Mouse (Mus musculus) lung, embryonic 15.5 days (tissue): ENCODE measurements around the gene Olfr920. TPM values are rescaled to one million over a fixed set of nuclear protein-coding genes. Genes with fewer than 3 reads are reported as not detected.

Source experiments
- ATAC-seq: fragments of 200-750 bp; cut with Nextera tagmentation; 2 replicates; pipeline ENCODE4 v1.8.0; 2017; ENCODE audit warnings: moderate number of reproducible peaks, borderline replicate concordance; ENCODE audit not compliant: low FRiP score, low TSS enrichment; ENCODE audit errors: extremely low read depth
- H3K27ac ChIP-seq: fragments of 300-500 bp; sonication (generic); 2 replicates; pipeline ENCODE4 v1.5.1; 2015; ENCODE audit warnings: moderate library complexity, mild to moderate bottlenecking, inconsistent platforms
- H3K27me3 ChIP-seq: fragments of 300-500 bp; sonication (generic); 2 replicates; pipeline ENCODE4 v1.6.1; 2015; ENCODE audit warnings: inconsistent platforms
- H3K36me3 ChIP-seq: fragments of 300-500 bp; sonication (generic); 2 replicates; pipeline ENCODE4 v1.6.1; 2015; ENCODE audit warnings: inconsistent platforms
- H3K4me1 ChIP-seq: fragments of 300-500 bp; sonication (generic); 2 replicates; pipeline ENCODE4 v1.6.1; 2015; ENCODE audit warnings: inconsistent platforms
- H3K4me2 ChIP-seq: fragments of 300-500 bp; sonication (generic); 2 replicates; pipeline ENCODE4 v1.6.1; 2015; ENCODE audit warnings: inconsistent platforms, mild to moderate bottlenecking, moderate library complexity
- H3K4me3 ChIP-seq: fragments of 300-500 bp; sonication (generic); 2 replicates; pipeline ENCODE4 v1.5.1; 2015; ENCODE audit warnings: mild to moderate bottlenecking, inconsistent platforms
- H3K9ac ChIP-seq: fragments of 300-500 bp; sonication (generic); 2 replicates; pipeline ENCODE4 v1.6.1; 2015; ENCODE audit warnings: inconsistent platforms
- H3K9me3 ChIP-seq: fragments of 300-500 bp; sonication (generic); 2 replicates; pipeline ENCODE4 v1.6.1; 2016; ENCODE audit warnings: inconsistent platforms
- WGBS: fragments of 180-500 bp; shearing (Covaris S2); methylation state at CpG from one replicate; pipeline ENCODE4 v1.1.7; 2015; 5-methylcytosine and 5-hydroxymethylcytosine counted together
- polyA plus RNA-seq: library from polyadenylated mRNA; unstranded; fragments of >200 nt; fragmentation: Nextera tagmentation; extraction: Ambion mirVana; gene quantifications from 2 replicates; pipeline ENCODE4 v1.2.1, GENCODE M21; 2015

Olfr920 gene
- 0.02 and 0.03 TPM in 2 replicates for polyA plus RNA-seq

DNA sequence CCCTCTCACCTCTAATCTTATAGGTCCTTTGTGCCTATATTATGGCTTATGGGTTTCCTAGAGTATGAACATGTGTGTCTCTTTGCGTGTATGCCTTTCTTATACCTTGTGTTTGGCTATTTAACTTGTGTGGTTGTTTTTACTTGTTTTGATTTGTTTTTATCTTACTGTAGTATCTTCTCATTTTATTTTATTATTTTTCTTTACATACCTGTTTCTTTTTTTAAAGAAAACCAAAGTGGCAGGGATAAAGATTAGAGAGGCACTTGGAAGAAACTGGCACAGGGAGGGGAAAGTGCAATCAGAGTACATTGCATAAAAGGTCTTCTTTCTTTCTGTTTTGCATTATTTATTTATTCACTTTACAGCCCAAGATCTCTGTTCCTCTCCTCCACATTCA, at the start of gene Olfr920:
Gene Olfr920, plus strand, starts transcription at position 301 of the 400 bp plus-strand sequence.
- Histone ChIP-seq H3K36me3 (no peaks in the 10 kb centered on the region), H3K9ac (no peak within 1 kb of the TSS), H3K4me1 (no peaks in the 10 kb centered on the region), H3K4me2 (no peak within 1 kb of the TSS), H3K9me3 (no peaks in the 10 kb centered on the region), H3K27me3 (no peaks in the 10 kb centered on the region), H3K27ac (no peak within 1 kb of the TSS), H3K4me3 (no peak within 1 kb of the TSS)
- 84% methylated on average over 1 of the region's 1 CpGs for WGBS
- no peak for ATAC-seq

DNA sequence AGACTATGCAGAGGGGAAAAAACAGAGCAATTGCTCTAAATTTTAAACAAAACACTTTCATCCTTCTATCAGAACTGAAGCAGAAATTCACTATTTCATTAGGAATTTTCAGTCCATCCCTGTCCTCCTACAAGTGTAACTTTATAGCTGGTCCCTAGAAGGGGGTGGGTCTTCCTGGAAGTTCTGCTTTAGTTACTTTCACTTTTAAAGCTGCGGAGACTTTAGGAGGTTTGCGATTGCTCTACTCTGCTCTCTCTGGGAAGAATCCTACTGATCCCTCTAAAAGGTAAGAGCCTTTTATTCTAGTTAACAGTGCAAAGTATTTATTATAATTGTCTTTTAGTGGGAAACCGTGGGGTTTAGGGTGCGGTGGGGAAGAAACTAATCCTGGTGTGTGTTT, 34.0 kb upstream of the Olfr920 start, which contains the start of gene Vwa5a:
Gene Vwa5a, plus strand, starts transcription at position 167 of the 400 bp plus-strand sequence.
- under 1% methylated on average over 4 of the region's 4 CpGs for WGBS
- Histone ChIP-seq H3K27me3 (no peaks in the 10 kb centered on the region), H3K4me3 (peak within 1 kb of the TSS; percentile 60), H3K4me1 (peaks cover 7% of the 10 kb centered on the region), H3K9me3 (no peaks in the 10 kb centered on the region), H3K9ac (peak within 1 kb of the TSS; percentile 52), H3K4me2 (peak within 1 kb of the TSS; percentile 75), H3K27ac (peak within 1 kb of the TSS; percentile 57), H3K36me3 (no peaks in the 10 kb centered on the region)
- ATAC-seq, result peak; percentile 86; the same call in 1 of the 2 replicates

DNA sequence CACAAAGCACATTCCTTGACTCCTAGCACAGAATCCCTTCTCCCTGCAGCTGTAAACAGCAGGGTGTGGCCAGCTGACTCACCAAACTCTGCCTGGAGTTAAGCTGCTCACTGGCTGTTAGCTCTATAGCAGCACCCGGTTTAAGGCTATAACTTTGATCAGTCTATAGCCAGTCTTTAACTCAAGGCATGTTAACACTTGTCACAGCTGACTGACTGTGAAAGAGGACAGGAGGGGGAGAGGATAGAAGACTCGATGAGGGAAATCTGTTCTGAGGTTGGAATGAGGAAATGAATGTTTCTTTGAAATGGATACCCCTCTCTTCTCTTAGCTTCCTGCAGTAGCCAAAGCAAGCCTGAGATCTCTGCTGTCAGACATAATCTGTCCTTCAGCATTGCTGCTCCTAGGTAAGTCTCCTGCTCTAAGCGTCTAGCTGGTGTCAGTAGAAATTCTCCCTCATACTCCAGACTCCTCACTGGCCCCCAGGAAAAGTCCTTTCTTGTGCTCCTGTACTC, 33.1 kb upstream of the Olfr920 start:
- ATAC-seq, result peak; percentile 69; the same call in 1 of the 2 replicates
- H3K27ac ChIP-seq, result peak overlapping the region; percentile 57; the same call in 1 of the 2 replicates
- 6% methylated on average over 3 of the region's 3 CpGs for WGBS

DNA sequence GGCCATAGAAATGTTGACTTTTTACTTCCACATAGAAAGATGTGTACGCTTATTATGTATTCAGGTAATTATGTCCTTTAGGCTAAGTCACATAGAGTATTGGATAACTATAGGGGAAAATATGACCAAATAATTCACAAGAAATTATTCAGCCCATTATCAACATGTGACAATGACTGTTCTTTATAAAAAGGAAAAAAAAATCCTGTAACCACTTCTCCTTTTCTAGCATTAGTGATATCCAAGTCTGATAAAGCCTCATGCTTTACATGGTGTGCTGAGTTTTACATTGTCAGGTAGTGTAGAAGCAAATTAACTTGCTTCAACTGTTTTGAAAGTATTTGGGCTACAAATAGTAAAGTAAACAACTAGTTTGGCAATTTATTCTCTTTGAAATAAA, 28.1 kb upstream of the Olfr920 start:
- H3K9me3 ChIP-seq, result no peaks in the 10 kb centered on the region
- no peak overlapping the region for H3K4me2 ChIP-seq
- WGBS, result 88% methylated on average over 1 of the region's 1 CpGs
- peaks cover 6% of the 10 kb centered on the region for H3K4me1 ChIP-seq
- no peaks in the 10 kb centered on the region for H3K27me3 ChIP-seq
- H3K36me3 ChIP-seq, result peaks cover 4% of the 10 kb centered on the region; the same call in 1 of the 2 replicates
- no peak overlapping the region for H3K4me3 ChIP-seq
- no peak overlapping the region for H3K9ac ChIP-seq
- no peak for ATAC-seq
- H3K27ac ChIP-seq, result no peak overlapping the region

More for the DNA sequence above, 33.1 kb upstream of the Olfr920 start:
- Histone ChIP-seq H3K9me3 (no peaks in the 10 kb centered on the region), H3K4me3 (peak overlapping the region; percentile 60), H3K27me3 (no peaks in the 10 kb centered on the region), H3K4me1 (peaks cover 7% of the 10 kb centered on the region), H3K9ac (peak overlapping the region; percentile 52), H3K4me2 (peak overlapping the region; percentile 75), H3K36me3 (no peaks in the 10 kb centered on the region)

DNA sequence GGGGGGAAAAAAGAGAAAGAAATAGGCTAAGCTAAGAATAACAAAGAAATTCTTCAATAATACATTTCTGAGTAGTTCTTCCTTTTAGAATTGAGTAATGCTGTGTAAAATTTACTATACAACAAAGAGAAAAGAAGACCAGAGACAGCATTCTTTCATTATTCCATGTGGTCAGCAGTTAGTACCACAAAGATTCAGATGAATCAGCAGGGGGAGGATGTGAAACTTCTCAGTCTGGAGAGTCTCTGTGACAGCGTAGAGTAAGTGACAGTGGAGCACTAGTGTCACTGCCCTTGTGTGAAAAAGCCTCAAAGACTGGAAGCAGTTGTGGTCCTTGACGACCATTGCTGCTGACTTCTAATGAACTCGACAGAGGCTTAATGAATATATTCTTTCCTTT, 23.9 kb upstream of the Olfr920 start:
- H3K4me1 ChIP-seq, result no peaks in the 10 kb centered on the region
- no peak overlapping the region for H3K4me3 ChIP-seq
- WGBS, result 71% methylated on average over 3 of the region's 3 CpGs
- no peak overlapping the region for H3K27ac ChIP-seq
- no peaks in the 10 kb centered on the region for H3K27me3 ChIP-seq
- no peak overlapping the region for H3K9ac ChIP-seq
- H3K4me2 ChIP-seq, result no peak overlapping the region
- peaks cover 7% of the 10 kb centered on the region; the same call in 1 of the 2 replicates for H3K36me3 ChIP-seq
- H3K9me3 ChIP-seq, result no peaks in the 10 kb centered on the region
- no peak for ATAC-seq

DNA sequence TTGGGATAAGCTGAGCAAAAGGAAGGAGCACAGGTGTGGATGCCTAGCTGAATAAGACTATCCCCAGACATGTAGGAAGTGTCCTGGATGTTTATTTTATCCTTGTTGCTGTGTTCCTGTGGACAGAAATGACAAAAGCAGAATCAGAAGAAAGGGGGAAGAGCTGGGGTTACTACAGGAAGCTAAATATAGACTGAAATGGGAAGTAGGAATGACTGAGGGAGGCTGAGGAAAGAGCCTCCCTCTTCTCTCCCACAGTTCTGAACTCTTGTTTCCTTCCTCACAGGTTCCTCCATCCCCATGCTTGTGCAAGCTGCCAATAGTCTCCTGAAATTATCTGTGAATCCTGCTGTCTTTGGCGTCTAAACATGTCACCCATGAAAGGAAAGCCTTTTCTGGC, 10.7 kb upstream of the Olfr920 start:
- Histone ChIP-seq H3K9ac (no peak overlapping the region), H3K27me3 (no peaks in the 10 kb centered on the region), H3K36me3 (0 out of 2 replicates have a peak, but pooled peaks cover 6% of the 10 kb centered on the region), H3K9me3 (no peaks in the 10 kb centered on the region), H3K27ac (no peak overlapping the region), H3K4me1 (no peaks in the 10 kb centered on the region), H3K4me2 (no peak overlapping the region), H3K4me3 (no peak overlapping the region)
- no peak for ATAC-seq
- WGBS, result 84% methylated on average over 1 of the region's 1 CpGs

DNA sequence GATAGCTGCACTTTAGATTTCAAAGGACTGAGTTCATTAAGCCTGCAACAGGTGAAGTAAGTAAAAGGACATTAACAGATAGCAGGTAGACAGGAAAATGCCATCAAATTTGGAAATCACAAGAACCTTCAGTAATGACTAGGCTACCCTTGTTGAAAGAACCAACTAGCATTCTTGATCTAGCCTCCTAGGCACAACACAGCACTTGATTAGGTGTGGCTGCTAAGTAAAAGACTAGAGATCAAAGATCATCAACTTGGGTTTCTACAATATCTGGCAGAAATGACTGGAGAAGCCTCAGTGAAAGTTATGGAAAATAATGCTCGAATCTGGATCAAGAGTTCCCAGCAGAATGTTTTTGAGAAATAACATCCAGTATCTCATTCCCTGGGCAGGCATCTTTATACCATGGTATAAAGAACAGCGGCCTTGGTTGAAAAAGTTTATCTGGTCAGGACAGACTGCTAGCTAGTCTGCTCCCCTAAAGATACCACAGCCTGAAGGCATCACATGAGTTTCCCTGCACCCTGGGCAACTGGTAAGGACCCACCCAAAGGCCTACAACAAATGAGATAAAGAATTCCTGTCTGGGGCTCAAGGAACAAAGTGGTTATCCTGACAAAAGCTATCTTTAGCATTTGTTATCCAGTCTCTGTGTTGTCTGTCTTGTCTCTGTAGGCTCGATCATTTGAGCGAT, 7.3 kb upstream of the Olfr920 start:
- Histone ChIP-seq H3K36me3 (no peaks in the 10 kb centered on the region), H3K4me2 (no peak overlapping the region), H3K27ac (no peak overlapping the region), H3K4me3 (no peak overlapping the region), H3K9me3 (no peaks in the 10 kb centered on the region), H3K9ac (no peak overlapping the region), H3K4me1 (no peaks in the 10 kb centered on the region), H3K27me3 (no peaks in the 10 kb centered on the region)
- WGBS, result 86% methylated on average over 4 of the region's 4 CpGs
- ATAC-seq, result no peak

DNA sequence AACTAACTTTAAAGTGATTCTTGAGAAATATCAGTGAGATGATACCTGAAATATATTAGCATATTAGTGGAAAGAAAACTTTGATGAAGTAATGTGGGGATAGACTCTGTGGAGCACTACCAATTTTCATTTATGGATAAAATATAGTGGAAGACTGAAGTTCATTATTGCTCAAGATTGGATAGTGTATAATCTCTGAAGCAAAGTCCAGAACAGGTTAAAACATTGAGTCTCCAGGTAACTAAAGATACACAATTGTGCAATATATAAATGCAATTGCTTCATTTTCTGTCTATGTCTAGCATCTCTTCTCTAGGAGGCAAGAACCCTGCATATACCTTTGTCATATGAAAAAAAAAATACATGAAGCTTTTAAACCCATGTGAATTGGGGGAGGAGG, 20.7 kb downstream of the Olfr920 start, which contains the start of gene Olfr921:
Gene Olfr921, plus strand, starts transcription at position 301 of the 400 bp plus-strand sequence.
- Histone ChIP-seq H3K27ac (no peak within 1 kb of the TSS), H3K4me3 (no peak within 1 kb of the TSS), H3K27me3 (no peaks in the 10 kb centered on the region), H3K4me1 (no peaks in the 10 kb centered on the region), H3K36me3 (no peaks in the 10 kb centered on the region), H3K4me2 (no peak within 1 kb of the TSS), H3K9me3 (no peaks in the 10 kb centered on the region), H3K9ac (no peak within 1 kb of the TSS)
- ATAC-seq, result no peak

DNA sequence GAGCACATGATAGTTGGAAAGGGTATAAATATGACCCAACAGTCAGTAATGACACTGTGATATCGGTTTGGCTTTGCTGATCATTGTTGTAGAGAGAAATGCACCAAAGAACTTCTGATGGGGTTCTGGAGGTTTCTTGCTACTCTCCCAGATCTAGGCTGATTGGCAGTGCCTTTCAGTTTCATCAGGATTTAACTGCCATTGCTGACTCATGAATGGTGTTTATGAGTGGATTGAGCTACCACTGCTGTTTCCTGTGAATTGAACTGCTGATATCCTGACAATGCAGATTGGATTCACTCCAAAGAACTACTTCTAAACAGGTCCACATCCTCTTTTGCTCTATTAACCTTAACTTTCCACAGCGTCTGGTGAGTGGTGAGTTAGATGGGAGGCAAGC, 40.6 kb downstream of the Olfr920 start:
- no peak overlapping the region for H3K4me2 ChIP-seq
- H3K4me1 ChIP-seq, result no peaks in the 10 kb centered on the region
- H3K27me3 ChIP-seq, result no peaks in the 10 kb centered on the region
- WGBS, result 79% methylated on average over 2 of the region's 2 CpGs
- no peak overlapping the region for H3K27ac ChIP-seq
- ATAC-seq, result no peak
- H3K4me3 ChIP-seq, result no peak overlapping the region
- no peak overlapping the region for H3K9ac ChIP-seq
- H3K9me3 ChIP-seq, result no peaks in the 10 kb centered on the region
- H3K36me3 ChIP-seq, result no peaks in the 10 kb centered on the region

DNA sequence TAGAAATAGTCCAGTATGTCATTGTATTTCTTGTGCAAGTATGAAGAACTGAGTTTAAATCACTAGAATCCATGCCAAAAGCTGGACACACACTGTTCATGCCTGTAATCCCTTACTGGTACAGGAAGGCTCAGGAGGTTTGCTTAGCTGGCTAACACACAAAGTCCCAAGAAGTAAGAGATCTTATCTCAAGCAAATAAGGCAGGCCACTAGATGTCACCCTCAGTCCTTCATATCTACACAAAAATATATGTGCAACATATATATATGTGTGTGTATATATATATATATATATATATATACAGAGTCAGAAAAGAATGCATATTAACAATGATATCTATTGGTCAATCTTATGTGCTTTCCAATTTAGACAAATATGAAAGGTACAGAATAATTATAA, 53.6 kb downstream of the Olfr920 start:
- Histone ChIP-seq H3K27ac (no peak overlapping the region), H3K27me3 (no peaks in the 10 kb centered on the region), H3K9ac (no peak overlapping the region), H3K4me2 (no peak overlapping the region), H3K36me3 (no peaks in the 10 kb centered on the region), H3K4me1 (no peaks in the 10 kb centered on the region), H3K9me3 (no peaks in the 10 kb centered on the region), H3K4me3 (no peak overlapping the region)
- no peak for ATAC-seq
